ENCODE assay signal across 8 mouse cellular contexts in the genomic region with DNA sequence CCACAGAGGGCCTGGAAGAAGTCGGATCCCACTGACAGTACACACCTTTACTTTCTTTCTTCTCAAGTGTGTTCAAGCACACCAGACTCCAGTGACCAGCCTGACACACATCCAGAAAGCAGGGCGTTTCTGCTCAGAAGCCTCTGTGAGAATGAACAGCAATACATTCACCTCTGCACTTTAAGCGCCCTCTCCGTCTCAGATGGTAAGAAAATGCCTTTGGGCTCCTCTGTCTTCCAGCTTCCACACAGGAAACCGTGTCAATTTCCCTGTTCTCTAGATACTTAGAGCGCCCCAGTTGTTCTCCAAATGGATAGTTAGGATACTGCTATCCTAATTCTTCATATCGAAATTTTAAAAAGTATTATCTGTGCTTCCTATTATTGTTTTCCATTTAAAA. TPM values are rescaled to one million over a fixed set of nuclear protein-coding genes. Genes with fewer than 3 reads are reported as not detected.
DNase-seq lines count a peak whose midpoint lies in the region; ATAC-seq and TF ChIP-seq lines count a peak whose summit lies in the region.

No protein-coding gene starts in this region.

- dilution Hi-C loops in CH12.LX (cut with MboI; ENCODE audit: extremely low pct_ligation_motif_present, extremely low pct_unique_long_range_greater_than_20kb, low sequenced_read_pairs) = no loop called here

- no peak for TF ChIP-seq EP300 in CH12.LX (IDR thresholded peaks at IDR 0.05; ENCODE audit: low read length)

- TF ChIP-seq RAD21 in CH12.LX (IDR thresholded peaks at IDR 0.05; ENCODE audit: low read depth, low read length) = no peak

- H3K27ac ChIP-seq in gastrocnemius, adult 2 months = peak overlapping the region; percentile 28; the same call in 1 of the 2 replicates
- H3K27ac ChIP-seq in CH12.LX (ENCODE audit: insufficient read depth, low read depth) = no peak overlapping the region
- H3K27ac ChIP-seq in forebrain, embryonic 14.5 days (ENCODE audit: low read depth, low read length) = no peak overlapping the region
- peak overlapping the region; percentile 23; the same call in 1 of the 2 replicates for H3K27ac ChIP-seq in liver, embryonic 16.5 days (ENCODE audit: low read length)

- H3K79me2 ChIP-seq in CH12.LX (replicated peaks; ENCODE audit: control insufficient read depth, extremely low read depth, insufficient read depth, poor library complexity, severe bottlenecking) = peaks cover 32% of the 10 kb centered on the region

- peak overlapping the region; percentile 57 for H3K9ac ChIP-seq in CH12.LX (ENCODE audit: insufficient read depth, low read depth)
- peak overlapping the region; percentile 62 for H3K9ac ChIP-seq in forebrain, embryonic 14.5 days (ENCODE audit: low read length)
- peak overlapping the region; percentile 65 for H3K9ac ChIP-seq in liver, embryonic 16.5 days (ENCODE audit: low read depth, low read length)

- intact Hi-C loops in gastrocnemius, adult 2 months (cut with DNase I) = loop anchor here (2.0 to 5.0 kb wide), 2 partner anchors 36 to 71 kb away; partner anchors contain the start of gene Ddx59
- intact Hi-C loops in gastrocnemius, postnatal 14 days (cut with DNase I; ENCODE audit: low total_unique reads) = no loop called here

- ATAC-seq in forebrain, embryonic 14.5 days = no peak
- no peak for ATAC-seq in liver, embryonic 16.5 days (ENCODE audit: low read depth)

- peaks cover 3% of the 10 kb centered on the region for H3K27me3 ChIP-seq in CH12.LX (replicated peaks)
- H3K27me3 ChIP-seq in forebrain, embryonic 14.5 days (replicated peaks; ENCODE audit: control insufficient read depth, insufficient read depth, low read length) = no peaks in the 10 kb centered on the region
- no peaks in the 10 kb centered on the region for H3K27me3 ChIP-seq in liver, embryonic 16.5 days (ENCODE audit: control insufficient read depth, insufficient read depth, low read depth, low read length)

- peaks cover 3 to 14% of the 10 kb centered on the region in 2 experiments for H3K36me3 ChIP-seq in CH12.LX (replicated peaks in 1 of 2; ENCODE audit: control insufficient read depth in 1 of 2, insufficient read depth in 1 of 2, low read length in 1 of 2)
- no peaks in the 10 kb centered on the region for H3K36me3 ChIP-seq in forebrain, embryonic 14.5 days (ENCODE audit: control insufficient read depth, insufficient read depth, low read length)
- peaks cover 6% of the 10 kb centered on the region for H3K36me3 ChIP-seq in liver, embryonic 16.5 days (ENCODE audit: control insufficient read depth, insufficient read depth)

- TF ChIP-seq CTCF in gastrocnemius, adult 2 months (IDR thresholded peaks at IDR 0.05) = no peak
- TF ChIP-seq CTCF in CH12.LX (conservative IDR thresholded peaks at IDR 0.05 in 1 of 2, IDR thresholded peaks at IDR 0.05 in 1 of 2; ENCODE audit: low read depth in 2 of 2, low read length in 2 of 2) = no peak

- H3K4me2 ChIP-seq in CH12.LX (ENCODE audit: insufficient read depth, low read depth, poor library complexity, severe bottlenecking) = peak overlapping the region; percentile 87
- H3K4me2 ChIP-seq in forebrain, embryonic 14.5 days (ENCODE audit: low read length) = peak overlapping the region; percentile 78
- peak overlapping the region; percentile 97 for H3K4me2 ChIP-seq in liver, embryonic 16.5 days (ENCODE audit: low read depth, low read length)

- TF ChIP-seq POLR2A in CH12.LX (IDR thresholded peaks at IDR 0.05; ENCODE audit: low read depth, low read length) = no peak

- H3K4me1 ChIP-seq in CH12.LX (ENCODE audit: control insufficient read depth in 1 of 2, insufficient read depth in 2 of 2) = peaks cover 10 to 20% of the 10 kb centered on the region in 2 experiments
- H3K4me1 ChIP-seq in forebrain, embryonic 14.5 days (ENCODE audit: control insufficient read depth, insufficient read depth, low read length) = peaks cover 16% of the 10 kb centered on the region
- peaks cover 35% of the 10 kb centered on the region for H3K4me1 ChIP-seq in liver, embryonic 16.5 days (ENCODE audit: control insufficient read depth, low read depth, low read length)

- peak overlapping the region; percentile 77 for H3K4me3 ChIP-seq in gastrocnemius, adult 2 months
- H3K4me3 ChIP-seq in CH12.LX (replicated peaks in 1 of 3; ENCODE audit: low read depth in 2 of 3, low read length in 2 of 3, poor library complexity in 1 of 3) = peak overlapping the region in 1 of 3 experiments; percentile 10
- H3K4me3 ChIP-seq in forebrain, embryonic 14.5 days (ENCODE audit: low read depth, low read length) = peak overlapping the region; percentile 94
- peak overlapping the region; percentile 98 for H3K4me3 ChIP-seq in liver, embryonic 16.5 days (ENCODE audit: low read depth, low read length)

- H3K9me3 ChIP-seq in CH12.LX (replicated peaks; ENCODE audit: low read length) = no peaks in the 10 kb centered on the region
- H3K9me3 ChIP-seq in forebrain, embryonic 14.5 days (replicated peaks; ENCODE audit: control insufficient read depth, low read length) = no peaks in the 10 kb centered on the region
- no peaks in the 10 kb centered on the region for H3K9me3 ChIP-seq in liver, embryonic 16.5 days (replicated peaks; ENCODE audit: control insufficient read depth, low read length)

- no peak for DNase-seq in gastrocnemius, adult 2 months
- DNase-seq in gastrocnemius, postnatal 14 days = no peak
- DNase-seq in CH12.LX (ENCODE audit: extremely low read depth) = no peak
- DNase-seq in forebrain, embryonic 14.5 days (ENCODE audit: low spot score) = no peak
- DNase-seq in spleen, adult 18-20 months = no peak
- DNase-seq in gastrocnemius, postnatal 25 days = no peak
- DNase-seq in cerebellum, adult 11-12 months = no peak

- 24% methylated on average over 7 of the region's 7 CpGs for WGBS in forebrain, embryonic 14.5 days
- WGBS in liver, embryonic 16.5 days (ENCODE audit: insufficient replicate concordance) = 36% methylated on average over 7 of the region's 7 CpGs

- in situ Hi-C loops in CH12.LX (cut with MboI; ENCODE audit: low pct_ligation_motif_present, low pct_unique_long_range_greater_than_20kb, low sequenced_read_pairs) = no loop called here

TF ChIP-seq in CH12.LX, 34 proteins besides CTCF, POLR2A, EP300 and RAD21:
- TF ChIP-seq ZKSCAN1 (IDR thresholded peaks at IDR 0.05; ENCODE audit: borderline replicate concordance, low read depth, low read length) (no peak), SIN3A (IDR thresholded peaks at IDR 0.05; ENCODE audit: low read length) (0 out of 2 replicates have a peak, but pooled peaks have one; percentile 29)

RNA-seq across cellular contexts. Expression of gene Camsap2, which starts 2.2 kb away (rescaled TPM):
- total RNA-seq in gastrocnemius, adult 2 months (2021) = 10 to 100 TPM in 1 of 2 experiments, 1 to 10 TPM in 1; 8.3 to 12.4 TPM
- 10 to 100 TPM; 14.7 to 15.8 TPM for total RNA-seq in gastrocnemius, postnatal 14 days (2021)
- total RNA-seq in CH12.LX (2012; rRNA removed) (5.6 and 7.0 TPM in 2 replicates), CH12.LX (2014; rRNA removed) (9.5 and 10.0 TPM in 2 replicates)
- polyA plus RNA-seq in CH12.LX (2012; ENCODE audit: insufficient read length, low read depth) = 10.9 and 11.3 TPM in 2 replicates
- polyA plus RNA-seq in forebrain, embryonic 14.5 days (2014; fragmentation: Nextera tagmentation; extraction: Ambion mirVana) = 39.5 and 45.8 TPM in 2 replicates
- 5.1 and 5.8 TPM in 2 replicates for polyA plus RNA-seq in liver, embryonic 16.5 days (2015; fragmentation: Nextera tagmentation; extraction: Ambion mirVana)
- 10 to 100 TPM; 10.9 to 11.5 TPM for total RNA-seq in gastrocnemius, postnatal 25 days (2021)

Comparison
In these comparisons a context has a peak if more than half of its experiments do, and no peak if none do; other contexts are left out.
1. H3K27ac ChIP-seq: peak in gastrocnemius, adult 2 months (single experiment) and liver, embryonic 16.5 days (single experiment); none in CH12.LX (single experiment) and forebrain, embryonic 14.5 days (single experiment).
2. Peak in every context shown above with its lines, with median percentiles within 50 percentile points of each other: H3K4me2 ChIP-seq and H3K9ac ChIP-seq.